Mouse (Mus musculus) embryonic fibroblast, embryonic 13.5 days (primary cell): ENCODE measurements at regions not wholly inside any gene's neighbourhood (a gene's known extent, or its start where the extent isn't known, plus 50 kb on each side); places are given as distances from the start of the nearest gene placed in this dataset.

Source experiments
- CTCF ChIP-seq: IDR thresholded peaks from 2 replicates; pipeline ENCODE4 v1.5.1; 2011; ENCODE audit warnings: mild to moderate bottlenecking, control low read depth, low read length, moderate library complexity, borderline replicate concordance; ENCODE audit not compliant: insufficient read depth
- POLR2A ChIP-seq: IDR thresholded peaks from 2 replicates; pipeline ENCODE4 v1.6.1; 2011; ENCODE audit warnings: low read depth, mild to moderate bottlenecking, control low read depth, low read length, moderate library complexity

GRCm38 (mm10) chr1:23520113-23520512 is 122.5 kb upstream of the Ogfrl1 start:
- TF ChIP-seq POLR2A, result no peak
- TF ChIP-seq CTCF, result no peak
